Mouse (Mus musculus): ENCODE measurements around the gene Corin.

- TF ChIP-seq POLR2A (IDR thresholded peaks at IDR 0.05; ENCODE audit: low read depth, low read length) (no peak), CTCF (IDR thresholded peaks at IDR 0.05; ENCODE audit: borderline replicate concordance, insufficient read depth, low read length) (no peak)
These were observed 237.2 kb downstream of the Corin start for GRCm38 (mm10) chr5:72266955-72267535.

Data from embryonic fibroblast, embryonic 13.5 days (primary cell).